Mouse (Mus musculus): ENCODE measurements at regions not wholly inside any gene's neighbourhood (a gene's known extent, or its start where the extent isn't known, plus 50 kb on each side); places are given as distances from the start of the nearest gene placed in this dataset.
A peak's percentile ranks its signal among the peaks of the same experiment; 100 is the strongest.

GRCm38 (mm10) chrX:23556271-23556670 is 136.6 kb upstream of the Wdr44 start:
- no peak for DNase-seq (ENCODE audit: low spot score)

GRCm38 (mm10) chrX:23565581-23565980 is 127.3 kb upstream of the Wdr44 start:
- DNase-seq (ENCODE audit: low spot score), result peak; percentile 28
